Comparison of ENCODE assay signal across 13 mouse cellular contexts in the genomic region with DNA sequence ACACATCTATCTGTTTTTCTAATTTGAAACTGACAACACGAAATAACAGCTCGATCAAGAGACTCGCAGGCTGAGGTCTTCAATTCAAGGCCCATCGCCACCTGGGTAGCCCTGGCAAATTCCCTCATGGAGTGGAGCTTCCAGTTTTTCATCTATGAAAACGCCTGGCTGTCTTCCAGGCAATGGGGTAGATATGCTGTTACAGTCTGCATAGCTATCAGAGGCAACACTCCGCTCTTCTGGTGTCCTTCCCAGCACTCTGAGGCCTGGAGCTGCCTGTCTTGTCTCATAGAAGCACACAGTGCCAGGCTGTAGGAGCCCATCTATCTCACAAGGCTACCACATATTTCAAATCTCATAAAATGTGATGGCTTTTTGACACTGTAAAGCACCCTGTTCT.
A peak's percentile ranks its signal among the peaks of the same experiment; 100 is the strongest.
DNase-seq lines count a peak whose midpoint lies in the region; ATAC-seq and TF ChIP-seq lines count a peak whose summit lies in the region.
"Had no signal": no experiment of that assay in that cellular context is flagged by ENCODE, and none has a peak within 500 bp of the region (broad histone marks: within the 10 kb centered on the region; RNA-seq: fewer than 3 reads in every experiment).

No protein-coding gene starts in this region.

- peaks cover 23% of the 10 kb centered on the region for H3K4me1 ChIP-seq in forebrain, embryonic 12.5 days
- H3K4me1 ChIP-seq in forebrain, embryonic 11.5 days (replicated peaks; ENCODE audit: control insufficient read depth, insufficient read depth, low read length), result 0 out of 2 replicates have a peak, but pooled peaks cover 1% of the 10 kb centered on the region
- H3K4me1 ChIP-seq in heart, postnatal 0 days (ENCODE audit: control insufficient read depth, insufficient read depth), result peaks cover 24% of the 10 kb centered on the region
- peaks cover 10% of the 10 kb centered on the region; the same call in 1 of the 2 replicates for H3K4me1 ChIP-seq in intestine, embryonic 15.5 days (replicated peaks)

- H3K27me3 ChIP-seq in forebrain, embryonic 12.5 days, result no peaks in the 10 kb centered on the region
- H3K27me3 ChIP-seq in forebrain, embryonic 11.5 days (ENCODE audit: control insufficient read depth, insufficient read depth, low read length), result no peaks in the 10 kb centered on the region
- H3K27me3 ChIP-seq in heart, postnatal 0 days (ENCODE audit: control insufficient read depth, insufficient read depth, low read length), result no peaks in the 10 kb centered on the region
- H3K27me3 ChIP-seq in intestine, embryonic 15.5 days (replicated peaks), result no peaks in the 10 kb centered on the region
- H3K27me3 ChIP-seq: embryonic facial prominence, embryonic 15.5 days; limb, embryonic 15.5 days had no signal

- no peak for TF ChIP-seq CTCF in brain, embryonic 14.5 days (IDR thresholded peaks at IDR 0.05; ENCODE audit: borderline replicate concordance, extremely low read depth, insufficient read depth, insufficient read length)
- TF ChIP-seq CTCF in heart, postnatal 0 days (IDR thresholded peaks at IDR 0.05; ENCODE audit: low read depth), result no peak

- TF ChIP-seq EP300 in heart, postnatal 0 days (IDR thresholded peaks at IDR 0.05; ENCODE audit: low read depth), result no peak

- no peak for DNase-seq in forebrain, embryonic 11.5 days (ENCODE audit: low spot score)
- peak; percentile 35 to 45 for DNase-seq in left cerebral cortex, postnatal 14 days (ENCODE audit: low spot score in 2 of 2)
- no peak for DNase-seq in left cerebral cortex, postnatal 25 days (ENCODE audit: low spot score in 2 of 2)
- DNase-seq in brain, embryonic 14.5 days (ENCODE audit: low read depth), result peak; percentile 68
- peak; percentile 51 for DNase-seq in heart, postnatal 0 days (ENCODE audit: low spot score)
- DNase-seq: lung, postnatal 14 days; thymus, postnatal 4 days had no signal

- 0 out of 2 replicates have a peak overlapping the region, but pooled peaks have one; percentile 36 for H3K27ac ChIP-seq in forebrain, embryonic 12.5 days
- H3K27ac ChIP-seq in forebrain, embryonic 11.5 days (ENCODE audit: low read depth, low read length), result no peak overlapping the region
- H3K27ac ChIP-seq in heart, postnatal 0 days (ENCODE audit: low read depth), result peak overlapping the region; percentile 68
- no peak overlapping the region for H3K27ac ChIP-seq in intestine, embryonic 15.5 days
- H3K27ac ChIP-seq: embryonic facial prominence, embryonic 15.5 days; limb, embryonic 15.5 days had no signal

- H3K4me3 ChIP-seq in forebrain, embryonic 12.5 days (replicated peaks), result no peak overlapping the region
- no peak overlapping the region for H3K4me3 ChIP-seq in forebrain, embryonic 11.5 days (ENCODE audit: low read depth, low read length)
- H3K4me3 ChIP-seq in heart, postnatal 0 days (ENCODE audit: low read depth, low read length), result no peak overlapping the region
- H3K4me3 ChIP-seq in intestine, embryonic 15.5 days (replicated peaks), result no peak overlapping the region
- H3K4me3 ChIP-seq: embryonic facial prominence, embryonic 15.5 days; limb, embryonic 15.5 days had no signal

- intact Hi-C loops in left cerebral cortex, postnatal 14 days (cut with DNase I), result no loop called here
- intact Hi-C loops in left cerebral cortex, postnatal 25 days (cut with DNase I), result no loop called here

- no peaks in the 10 kb centered on the region for H3K9me3 ChIP-seq in forebrain, embryonic 12.5 days
- no peaks in the 10 kb centered on the region for H3K9me3 ChIP-seq in forebrain, embryonic 11.5 days (ENCODE audit: control insufficient read depth, low read length)
- H3K9me3 ChIP-seq in heart, postnatal 0 days (replicated peaks; ENCODE audit: control insufficient read depth, low read length), result no peaks in the 10 kb centered on the region
- H3K9me3 ChIP-seq in intestine, embryonic 15.5 days, result no peaks in the 10 kb centered on the region
- H3K9me3 ChIP-seq: embryonic facial prominence, embryonic 15.5 days; limb, embryonic 15.5 days had no signal

- H3K36me3 ChIP-seq in forebrain, embryonic 12.5 days (replicated peaks), result no peaks in the 10 kb centered on the region
- no peaks in the 10 kb centered on the region for H3K36me3 ChIP-seq in forebrain, embryonic 11.5 days (ENCODE audit: control insufficient read depth, insufficient read depth, low read length)
- H3K36me3 ChIP-seq in heart, postnatal 0 days (replicated peaks; ENCODE audit: control insufficient read depth, insufficient read depth, low read length), result no peaks in the 10 kb centered on the region
- H3K36me3 ChIP-seq in intestine, embryonic 15.5 days, result no peaks in the 10 kb centered on the region
- H3K36me3 ChIP-seq: embryonic facial prominence, embryonic 15.5 days; limb, embryonic 15.5 days had no signal

- H3K4me2 ChIP-seq in forebrain, embryonic 12.5 days, result no peak overlapping the region
- H3K4me2 ChIP-seq in forebrain, embryonic 11.5 days (ENCODE audit: low read depth, low read length, severe bottlenecking), result no peak overlapping the region
- H3K4me2 ChIP-seq in heart, postnatal 0 days (ENCODE audit: low read depth, low read length), result no peak overlapping the region
- H3K4me2 ChIP-seq in intestine, embryonic 15.5 days (replicated peaks), result no peak overlapping the region
- H3K4me2 ChIP-seq: embryonic facial prominence, embryonic 15.5 days; limb, embryonic 15.5 days had no signal

- no peak overlapping the region for H3K9ac ChIP-seq in forebrain, embryonic 12.5 days
- no peak overlapping the region for H3K9ac ChIP-seq in forebrain, embryonic 11.5 days (ENCODE audit: low read length)
- no peak overlapping the region for H3K9ac ChIP-seq in heart, postnatal 0 days (replicated peaks; ENCODE audit: low read depth, low read length)
- no peak overlapping the region for H3K9ac ChIP-seq in intestine, embryonic 15.5 days
- H3K9ac ChIP-seq: embryonic facial prominence, embryonic 15.5 days; limb, embryonic 15.5 days had no signal

- no peak for TF ChIP-seq POLR2A in brain, embryonic 14.5 days (IDR thresholded peaks at IDR 0.05; ENCODE audit: borderline replicate concordance, extremely low read depth, insufficient read depth, insufficient read length, poor library complexity, severe bottlenecking)

- WGBS in forebrain, embryonic 12.5 days, result 85% methylated on average over 6 of the region's 6 CpGs
- WGBS in forebrain, embryonic 11.5 days, result 93% methylated on average over 6 of the region's 6 CpGs
- WGBS in heart, postnatal 0 days, result 40% methylated on average over 6 of the region's 6 CpGs
- 76% methylated on average over 6 of the region's 6 CpGs for WGBS in intestine, embryonic 15.5 days

- no peak for ATAC-seq in forebrain, embryonic 12.5 days (ENCODE audit: low FRiP score)
- no peak for ATAC-seq in forebrain, embryonic 11.5 days (replicated peaks; ENCODE audit: low FRiP score)
- peak; percentile 36; the same call in 1 of the 2 replicates for ATAC-seq in heart, postnatal 0 days (ENCODE audit: insufficient read depth, low read depth)
- ATAC-seq in intestine, embryonic 15.5 days, result no peak
- ATAC-seq in monocyte, adult 5-6 weeks (replicated peaks; ENCODE audit: insufficient number of reproducible peaks, low FRiP score, low TSS enrichment, poor library complexity, severe bottlenecking), result no peak
- ATAC-seq: inflammation-experienced regulatory T-cells, adult 6 months had no signal

Comparison
In these comparisons a context has a peak if more than half of its experiments do, and no peak if none do; other contexts are left out.
1. H3K27ac ChIP-seq: peak in forebrain, embryonic 12.5 days (single experiment) and heart, postnatal 0 days (single experiment); none in forebrain, embryonic 11.5 days (single experiment) and intestine, embryonic 15.5 days (single experiment).
2. DNase-seq: peak in left cerebral cortex, postnatal 14 days (2 of 2), brain, embryonic 14.5 days (single experiment) and heart, postnatal 0 days (single experiment); none in forebrain, embryonic 11.5 days (single experiment) and left cerebral cortex, postnatal 25 days (0 of 2).